Mouse (Mus musculus) heart, embryonic 11.5 days (tissue): ENCODE measurements around the gene Herc1. TPM values are rescaled to one million over a fixed set of nuclear protein-coding genes. Genes with fewer than 3 reads are reported as not detected.
A peak's percentile ranks its signal among the peaks of the same experiment; 100 is the strongest.

ENCODE experiments used
- ATAC-seq: fragments of 200-750 bp; cut with Nextera tagmentation; replicated peaks from 2 replicates; pipeline ENCODE4 v1.8.0; 2017; ENCODE audit warnings: moderate library complexity; ENCODE audit not compliant: insufficient number of reproducible peaks, low FRiP score, low TSS enrichment
- H3K27ac ChIP-seq: fragments of 300-500 bp; sonication (generic); 2 replicates; pipeline ENCODE4 v1.5.1; 2014; ENCODE audit warnings: mild to moderate bottlenecking, low read depth, low read length
- H3K27me3 ChIP-seq: fragments of 300-500 bp; sonication (generic); 2 replicates; pipeline ENCODE4 v1.6.1; 2014; ENCODE audit warnings: mild to moderate bottlenecking, low read length, mixed read lengths; ENCODE audit not compliant: control insufficient read depth, insufficient read depth
- H3K36me3 ChIP-seq: fragments of 300-500 bp; sonication (generic); 2 replicates; pipeline ENCODE4 v1.6.1; 2014; ENCODE audit warnings: mild to moderate bottlenecking, low read length, moderate library complexity, mixed read lengths; ENCODE audit not compliant: control insufficient read depth, insufficient read depth
- H3K4me1 ChIP-seq: fragments of 300-500 bp; sonication (generic); 2 replicates; pipeline ENCODE4 v1.6.1; 2014; ENCODE audit warnings: low read length; ENCODE audit not compliant: control insufficient read depth, insufficient read depth
- H3K4me2 ChIP-seq: fragments of 300-500 bp; sonication (generic); 2 replicates; pipeline ENCODE4 v1.6.1; 2014; ENCODE audit warnings: mild to moderate bottlenecking, moderate library complexity
- H3K4me3 ChIP-seq: fragments of 300-500 bp; sonication (generic); 2 replicates; pipeline ENCODE4 v1.5.1; 2014; ENCODE audit warnings: low read depth, low read length
- H3K9ac ChIP-seq: fragments of 300-500 bp; sonication (generic); 2 replicates; pipeline ENCODE4 v1.6.1; 2014; ENCODE audit warnings: mild to moderate bottlenecking, low read depth, low read length, moderate library complexity
- H3K9me3 ChIP-seq: fragments of 300-500 bp; sonication (generic); replicated peaks from 2 replicates; pipeline ENCODE4 v1.6.1; 2016; ENCODE audit warnings: low read length; ENCODE audit not compliant: control insufficient read depth
- WGBS: fragments of 180-500 bp; shearing (Covaris S2); extraction: QIAGEN DNeasy Blood & Tissue Kit; methylation state at CpG from one replicate; pipeline ENCODE4 v1.1.7; 2014; ENCODE audit not compliant: insufficient replicate concordance; 5-methylcytosine and 5-hydroxymethylcytosine counted together
- polyA plus RNA-seq: library from polyadenylated mRNA; unstranded; fragments of >200 nt; fragmentation: Nextera tagmentation; extraction: Ambion mirVana; gene quantifications from 2 replicates; pipeline ENCODE4 v1.2.1, GENCODE M21; 2014

Herc1 gene
- polyA plus RNA-seq, 1 experiment from 2014 or later = 25.7 TPM

GRCm38 (mm10) chr9:66503879-66504411 is 153.7 kb downstream of the Herc1 start:
- Histone ChIP-seq H3K9ac (no peak overlapping the region), H3K27ac (no peak overlapping the region), H3K4me3 (no peak overlapping the region), H3K4me2 (no peak overlapping the region), H3K27me3 (no peaks in the 10 kb centered on the region), H3K9me3 (no peaks in the 10 kb centered on the region), H3K36me3 (peaks cover 15% of the 10 kb centered on the region), H3K4me1 (peaks cover 7% of the 10 kb centered on the region)
- ATAC-seq = no peak
- WGBS = 70% methylated on average over 4 of the region's 4 CpGs

GRCm38 (mm10) chr9:66504518-66504917 is 154.3 kb downstream of the Herc1 start:
- H3K4me3 ChIP-seq = no peak overlapping the region
- no peaks in the 10 kb centered on the region for H3K27me3 ChIP-seq
- peaks cover 15% of the 10 kb centered on the region for H3K36me3 ChIP-seq
- H3K9ac ChIP-seq = no peak overlapping the region
- H3K9me3 ChIP-seq = no peaks in the 10 kb centered on the region
- peaks cover 7% of the 10 kb centered on the region for H3K4me1 ChIP-seq
- H3K4me2 ChIP-seq = no peak overlapping the region
- no peak overlapping the region for H3K27ac ChIP-seq
- 90% methylated on average over 13 of the region's 13 CpGs for WGBS
- ATAC-seq = no peak

- peak overlapping the region; percentile 36 for H3K27ac ChIP-seq
- peak overlapping the region; percentile 40; the same call in 1 of the 2 replicates for H3K9ac ChIP-seq
- peaks cover 13% of the 10 kb centered on the region for H3K36me3 ChIP-seq
- WGBS = 62% methylated on average over 9 of the region's 9 CpGs
- no peak overlapping the region for H3K4me3 ChIP-seq
- H3K9me3 ChIP-seq = no peaks in the 10 kb centered on the region
- no peak overlapping the region for H3K4me2 ChIP-seq
- no peaks in the 10 kb centered on the region for H3K27me3 ChIP-seq
- ATAC-seq = 0 out of 2 replicates have a peak, but pooled peaks have one; percentile 52
- H3K4me1 ChIP-seq = peaks cover 8% of the 10 kb centered on the region
These were observed 155.1 kb downstream of the Herc1 start for GRCm38 (mm10) chr9:66505141-66505917.

- Histone ChIP-seq H3K4me2 (no peak overlapping the region), H3K9ac (no peak overlapping the region), H3K27ac (no peak overlapping the region), H3K4me1 (peaks cover 12% of the 10 kb centered on the region), H3K36me3 (peaks cover 12% of the 10 kb centered on the region), H3K4me3 (no peak overlapping the region), H3K27me3 (no peaks in the 10 kb centered on the region), H3K9me3 (no peaks in the 10 kb centered on the region)
- 80% methylated on average over 4 of the region's 4 CpGs for WGBS
- no peak for ATAC-seq
These were observed 155.8 kb downstream of the Herc1 start for GRCm38 (mm10) chr9:66506011-66506410.

GRCm38 (mm10) chr9:66506424-66506823 is 156.2 kb downstream of the Herc1 start:
- peaks cover 13% of the 10 kb centered on the region for H3K4me1 ChIP-seq
- H3K36me3 ChIP-seq = peaks cover 9% of the 10 kb centered on the region
- H3K9ac ChIP-seq = no peak overlapping the region
- no peak for ATAC-seq
- no peak overlapping the region for H3K4me3 ChIP-seq
- no peak overlapping the region for H3K4me2 ChIP-seq
- H3K27ac ChIP-seq = no peak overlapping the region
- H3K9me3 ChIP-seq = no peaks in the 10 kb centered on the region
- no peaks in the 10 kb centered on the region for H3K27me3 ChIP-seq

GRCm38 (mm10) chr9:66507684-66508083 is 157.4 kb downstream of the Herc1 start:
- no peak overlapping the region for H3K4me2 ChIP-seq
- H3K9me3 ChIP-seq = no peaks in the 10 kb centered on the region
- peaks cover 7% of the 10 kb centered on the region for H3K36me3 ChIP-seq
- H3K4me3 ChIP-seq = no peak overlapping the region
- no peaks in the 10 kb centered on the region for H3K27me3 ChIP-seq
- no peak overlapping the region for H3K9ac ChIP-seq
- no peak for ATAC-seq
- H3K27ac ChIP-seq = no peak overlapping the region
- 83% methylated on average over 3 of the region's 3 CpGs for WGBS
- H3K4me1 ChIP-seq = peaks cover 15% of the 10 kb centered on the region

- Histone ChIP-seq H3K9ac (0 out of 2 replicates have a peak overlapping the region, but pooled peaks have one; percentile 36), H3K4me1 (peaks cover 16% of the 10 kb centered on the region), H3K27me3 (no peaks in the 10 kb centered on the region), H3K27ac (0 out of 2 replicates have a peak overlapping the region, but pooled peaks have one; percentile 4), H3K9me3 (no peaks in the 10 kb centered on the region), H3K4me2 (no peak overlapping the region), H3K4me3 (no peak overlapping the region), H3K36me3 (peaks cover 7% of the 10 kb centered on the region)
- ATAC-seq = no peak
- WGBS = 62% methylated on average over 4 of the region's 4 CpGs
These were observed 158.7 kb downstream of the Herc1 start for GRCm38 (mm10) chr9:66508890-66509399.

GRCm38 (mm10) chr9:66510351-66510841 is 160.1 kb downstream of the Herc1 start:
- Histone ChIP-seq H3K4me3 (no peak overlapping the region), H3K4me1 (peaks cover 11% of the 10 kb centered on the region), H3K27me3 (no peaks in the 10 kb centered on the region), H3K27ac (peak overlapping the region; percentile 85), H3K9ac (no peak overlapping the region), H3K9me3 (no peaks in the 10 kb centered on the region), H3K36me3 (no peaks in the 10 kb centered on the region; the same call in 1 of the 2 replicates), H3K4me2 (peak overlapping the region; percentile 69)
- ATAC-seq = no peak
- WGBS = 70% methylated on average over 7 of the region's 7 CpGs
